In genomic region chr12:90576103-90576502, GRCm38 (mm10) we compare ENCODE assay signal across 22 mouse cellular contexts.
DNase-seq lines count a peak whose midpoint lies in the region; ATAC-seq and TF ChIP-seq lines count a peak whose summit lies in the region.
"Had no signal": no experiment of that assay in that cellular context is flagged by ENCODE, and none has a peak within 500 bp of the region (broad histone marks: within the 10 kb centered on the region; RNA-seq: fewer than 3 reads in every experiment).

No protein-coding gene starts in this region.

- no peak for TF ChIP-seq CTCF in kidney, adult 2 months (conservative IDR thresholded peaks at IDR 0.05; ENCODE audit: insufficient read depth, insufficient read length, low read depth, low read length)

- H3K4me1 ChIP-seq in kidney, adult 2 months (ENCODE audit: control insufficient read depth, insufficient read depth, low read length): no peaks in the 10 kb centered on the region
- H3K4me1 ChIP-seq: embryonic facial prominence, embryonic 12.5 days; embryonic facial prominence, embryonic 15.5 days; forebrain, embryonic 12.5 days; forebrain, embryonic 15.5 days; hindbrain, embryonic 12.5 days; hindbrain, embryonic 15.5 days had no signal

- no peak overlapping the region for H3K27ac ChIP-seq in kidney, adult 2 months (ENCODE audit: insufficient read depth, low read depth, low read length)
- H3K27ac ChIP-seq: embryonic facial prominence, embryonic 12.5 days; embryonic facial prominence, embryonic 15.5 days; forebrain, embryonic 12.5 days; forebrain, embryonic 15.5 days; heart, adult 2 months; hindbrain, embryonic 12.5 days; hindbrain, embryonic 15.5 days had no signal

- no peak for TF ChIP-seq POLR2A in kidney, adult 2 months (IDR thresholded peaks at IDR 0.05; ENCODE audit: low read depth, low read length)

- 54% methylated on average over 2 of the region's 2 CpGs for WGBS in kidney, adult 2 months

- no peak overlapping the region for H3K4me3 ChIP-seq in kidney, adult 2 months (ENCODE audit: insufficient read depth, low read depth, low read length)
- H3K4me3 ChIP-seq: embryonic facial prominence, embryonic 12.5 days; embryonic facial prominence, embryonic 15.5 days; forebrain, embryonic 12.5 days; forebrain, embryonic 15.5 days; heart, adult 2 months; hindbrain, embryonic 12.5 days; hindbrain, embryonic 15.5 days had no signal

- DNase-seq in A20 (ENCODE audit: low read depth, low spot score): peak; percentile 51
- no peak for DNase-seq in spleen, adult 12 weeks (ENCODE audit: low spot score)
- DNase-seq in kidney, adult 2 months: no peak
- DNase-seq in lung, postnatal 25 days (ENCODE audit: low spot score): no peak
- DNase-seq: adrenal gland, postnatal 10 days; adrenal gland, postnatal 36 days; B cell, adult 2 months; cerebellum, adult 18-20 months; cerebellum, adult 9-10 months; cerebellum, postnatal 25 days; gastrocnemius, postnatal 25 days; heart, adult 2 months; kidney, adult 18-20 months had no signal

- no peaks in the 10 kb centered on the region for H3K27me3 ChIP-seq in kidney, adult 2 months (replicated peaks; ENCODE audit: control insufficient read depth, insufficient read depth, low read length)
- H3K27me3 ChIP-seq: embryonic facial prominence, embryonic 12.5 days; embryonic facial prominence, embryonic 15.5 days; forebrain, embryonic 12.5 days; forebrain, embryonic 15.5 days; hindbrain, embryonic 12.5 days; hindbrain, embryonic 15.5 days had no signal

- H3K36me3 ChIP-seq in kidney, adult 2 months (ENCODE audit: control insufficient read depth, insufficient read depth, low read length): no peaks in the 10 kb centered on the region
- H3K36me3 ChIP-seq: embryonic facial prominence, embryonic 12.5 days; embryonic facial prominence, embryonic 15.5 days; forebrain, embryonic 12.5 days; forebrain, embryonic 15.5 days; hindbrain, embryonic 12.5 days; hindbrain, embryonic 15.5 days had no signal

- peak; percentile 75 for ATAC-seq in CD4-positive, CD25-positive, alpha-beta regulatory T cell, adult 4 months
- peak; percentile 81 for ATAC-seq in activated CD4-positive, CD25-positive, alpha-beta regulatory T cell, adult 4 months
- ATAC-seq: forebrain, embryonic 15.5 days; intestine, embryonic 16.5 days had no signal
